ENCODE assay signal across 10 mouse cellular contexts in the genomic region with DNA sequence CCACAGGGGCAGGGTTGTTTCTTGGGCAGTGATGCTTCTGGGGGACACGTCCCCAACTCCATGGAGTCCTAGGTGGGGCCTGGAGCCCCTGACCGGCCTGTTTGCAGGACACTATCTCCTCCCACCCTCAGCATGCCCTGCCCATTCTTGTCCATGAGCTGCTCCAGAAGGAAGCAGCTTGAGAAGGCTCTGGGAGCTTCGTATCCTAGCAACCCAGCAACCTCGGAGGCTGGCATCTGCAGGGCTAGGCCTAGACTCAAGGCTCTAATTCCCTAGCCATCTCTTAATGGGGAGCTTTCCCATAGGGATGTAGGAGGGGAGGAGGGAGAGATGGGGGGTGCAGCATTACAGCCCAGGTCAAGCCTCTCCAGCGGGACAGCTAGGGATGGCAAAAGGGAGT. TPM values are rescaled to one million over a fixed set of nuclear protein-coding genes. Genes with fewer than 3 reads are reported as not detected.
DNase-seq lines count a peak whose midpoint lies in the region; ATAC-seq and TF ChIP-seq lines count a peak whose summit lies in the region.
"Had no signal": no experiment of that assay in that cellular context is flagged by ENCODE, and none has a peak within 500 bp of the region (broad histone marks: within the 10 kb centered on the region; RNA-seq: fewer than 3 reads in every experiment).

No protein-coding gene starts in this region.

- H3K4me2 ChIP-seq in forebrain, embryonic 15.5 days (replicated peaks): no peak overlapping the region
- no peak overlapping the region for H3K4me2 ChIP-seq in midbrain, embryonic 11.5 days
- H3K4me2 ChIP-seq in intestine, postnatal 0 days (replicated peaks; ENCODE audit: low read depth): no peak overlapping the region
- H3K4me2 ChIP-seq: neural tube, embryonic 12.5 days had no signal

- no peak overlapping the region for H3K9ac ChIP-seq in forebrain, embryonic 15.5 days (replicated peaks)
- H3K9ac ChIP-seq in midbrain, embryonic 11.5 days (ENCODE audit: low read length): peak overlapping the region; percentile 36
- H3K9ac ChIP-seq in intestine, postnatal 0 days (ENCODE audit: low read depth, low read length): no peak overlapping the region
- H3K9ac ChIP-seq: neural tube, embryonic 12.5 days had no signal

- DNase-seq in cerebellum, adult 9-11 months: no peak
- peak; percentile 72 for DNase-seq in MN1 (ENCODE audit: low spot score)
- peak; percentile 88 for DNase-seq in midbrain, embryonic 11.5 days (ENCODE audit: low spot score, missing footprints)

- H3K27me3 ChIP-seq in forebrain, embryonic 15.5 days: no peaks in the 10 kb centered on the region
- no peaks in the 10 kb centered on the region for H3K27me3 ChIP-seq in midbrain, embryonic 11.5 days (ENCODE audit: control insufficient read depth, insufficient read depth, low read length)
- H3K27me3 ChIP-seq in intestine, postnatal 0 days (replicated peaks; ENCODE audit: control insufficient read depth, insufficient read depth, low read length): no peaks in the 10 kb centered on the region
- H3K27me3 ChIP-seq: neural tube, embryonic 12.5 days had no signal

- ATAC-seq in cerebellum, adult (ENCODE audit: insufficient number of reproducible peaks, low FRiP score, low TSS enrichment): peak; percentile 51; the same call in 1 of the 2 replicates
- peak; percentile 66 for ATAC-seq in forebrain, embryonic 15.5 days (replicated peaks)
- peak; percentile 56 for ATAC-seq in midbrain, embryonic 11.5 days (ENCODE audit: low FRiP score)
- no peak for ATAC-seq in intestine, postnatal 0 days
- ATAC-seq in inflammation-experienced regulatory T-cells, adult 6 months: no peak
- ATAC-seq in megakaryocyte progenitor cell, adult 5-6 weeks (replicated peaks; ENCODE audit: poor library complexity): no peak
- ATAC-seq: lung, postnatal 0 days had no signal

- TF ChIP-seq CTCF in intestine, postnatal 0 days (IDR thresholded peaks at IDR 0.05; ENCODE audit: low read depth): no peak

- H3K4me3 ChIP-seq in forebrain, embryonic 15.5 days: no peak overlapping the region
- H3K4me3 ChIP-seq in midbrain, embryonic 11.5 days (ENCODE audit: low read depth, low read length): no peak overlapping the region
- no peak overlapping the region for H3K4me3 ChIP-seq in intestine, postnatal 0 days (ENCODE audit: low read depth, low read length)
- H3K4me3 ChIP-seq: neural tube, embryonic 12.5 days had no signal

- H3K36me3 ChIP-seq in forebrain, embryonic 15.5 days: no peaks in the 10 kb centered on the region
- no peaks in the 10 kb centered on the region for H3K36me3 ChIP-seq in midbrain, embryonic 11.5 days (ENCODE audit: control insufficient read depth, insufficient read depth, low read length)
- H3K36me3 ChIP-seq in intestine, postnatal 0 days (ENCODE audit: control insufficient read depth, insufficient read depth): no peaks in the 10 kb centered on the region
- H3K36me3 ChIP-seq: neural tube, embryonic 12.5 days had no signal

- peaks cover 26% of the 10 kb centered on the region for H3K4me1 ChIP-seq in forebrain, embryonic 15.5 days
- H3K4me1 ChIP-seq in midbrain, embryonic 11.5 days (ENCODE audit: control insufficient read depth, insufficient read depth, low read length): peaks cover 14% of the 10 kb centered on the region
- no peaks in the 10 kb centered on the region for H3K4me1 ChIP-seq in intestine, postnatal 0 days (replicated peaks; ENCODE audit: control insufficient read depth, insufficient read depth, low read length)

- WGBS in forebrain, embryonic 15.5 days: 16% methylated on average over 5 of the region's 5 CpGs
- WGBS in midbrain, embryonic 11.5 days: 11% methylated on average over 5 of the region's 5 CpGs
- 51% methylated on average over 5 of the region's 5 CpGs for WGBS in intestine, postnatal 0 days

- no peaks in the 10 kb centered on the region for H3K9me3 ChIP-seq in forebrain, embryonic 15.5 days
- no peaks in the 10 kb centered on the region for H3K9me3 ChIP-seq in midbrain, embryonic 11.5 days (ENCODE audit: control insufficient read depth, low read length)
- no peaks in the 10 kb centered on the region for H3K9me3 ChIP-seq in intestine, postnatal 0 days (ENCODE audit: control insufficient read depth)
- H3K9me3 ChIP-seq: neural tube, embryonic 12.5 days had no signal

- peak overlapping the region; percentile 62 for H3K27ac ChIP-seq in forebrain, embryonic 15.5 days (replicated peaks)
- peak overlapping the region; percentile 53 for H3K27ac ChIP-seq in midbrain, embryonic 11.5 days (ENCODE audit: low read depth, low read length)
- H3K27ac ChIP-seq in intestine, postnatal 0 days (ENCODE audit: low read depth, low read length): no peak overlapping the region
- H3K27ac ChIP-seq: neural tube, embryonic 12.5 days had no signal

RNA-seq across cellular contexts. Expression of a gene that starts 45.3 kb away (rescaled TPM):
- polyA plus RNA-seq in forebrain, embryonic 15.5 days (2015; fragmentation: Nextera tagmentation; extraction: Ambion mirVana): 2,112 and 2,174 TPM in 2 replicates
- polyA plus RNA-seq in midbrain, embryonic 11.5 days (2014; fragmentation: Nextera tagmentation; extraction: Ambion mirVana): 1,565 and 1,591 TPM in 2 replicates
- 3,331 and 3,461 TPM in 2 replicates for polyA plus RNA-seq in intestine, postnatal 0 days (2015; fragmentation: Nextera tagmentation; extraction: Ambion mirVana)
- 1,000 to 10,000 TPM; 1,310 to 3,387 (median 2,012) TPM for polyA plus RNA-seq in inflammation-experienced regulatory T-cells, adult 6 months (2017; shearing (Covaris generic))
- 340 and 447 TPM in 2 replicates for total RNA-seq in megakaryocyte progenitor cell, adult 5-6 weeks (2015)
- total RNA-seq in megakaryocyte progenitor cell, adult 5-6 weeks (2017): 536 and 549 TPM in 2 replicates

Comparison
In these comparisons a context has a peak if more than half of its experiments do, and no peak if none do; other contexts are left out.
1. ATAC-seq: peak in cerebellum, adult (single experiment), forebrain, embryonic 15.5 days (single experiment) and midbrain, embryonic 11.5 days (single experiment); none in intestine, postnatal 0 days (single experiment), inflammation-experienced regulatory T-cells, adult 6 months (single experiment) and megakaryocyte progenitor cell, adult 5-6 weeks (single experiment).